15 mouse cellular contexts compared by ENCODE assay signal in genomic region chr1:54585971-54586555, GRCm38 (mm10). TPM values are rescaled to one million over a fixed set of nuclear protein-coding genes. Genes with fewer than 3 reads are reported as not detected.
DNase-seq lines count a peak whose midpoint lies in the region; ATAC-seq and TF ChIP-seq lines count a peak whose summit lies in the region.
"Had no signal": no experiment of that assay in that cellular context is flagged by ENCODE, and none has a peak within 500 bp of the region (broad histone marks: within the 10 kb centered on the region; RNA-seq: fewer than 3 reads in every experiment).

No protein-coding gene starts in this region.

- no peak for TF ChIP-seq CTCF in kidney, adult 2 months (conservative IDR thresholded peaks at IDR 0.05; ENCODE audit: insufficient read depth, insufficient read length, low read depth, low read length)
- no peak for TF ChIP-seq CTCF in layer of hippocampus, adult 2 months (conservative IDR thresholded peaks at IDR 0.05)

- H3K4me3 ChIP-seq in kidney, adult 2 months (ENCODE audit: insufficient read depth, low read depth, low read length) = no peak overlapping the region
- no peak overlapping the region for H3K4me3 ChIP-seq in layer of hippocampus, adult 2 months
- H3K4me3 ChIP-seq: heart, embryonic 12.5 days; liver, embryonic 12.5 days had no signal

- H3K27ac ChIP-seq in kidney, adult 2 months (ENCODE audit: insufficient read depth, low read depth, low read length) = peak overlapping the region; percentile 70
- no peak overlapping the region for H3K27ac ChIP-seq in layer of hippocampus, adult 2 months
- H3K27ac ChIP-seq: liver, embryonic 12.5 days had no signal

- no peak for DNase-seq in kidney, adult 2 months
- no peak for DNase-seq in kidney, adult 9 months
- peak; percentile 27 to 51 for DNase-seq in spleen, postnatal 36 days (ENCODE audit: low spot score in 2 of 2)
- DNase-seq in spleen, postnatal 4 days (ENCODE audit: low spot score in 2 of 2) = no peak
- DNase-seq in induced T-regulatory cell, adult 2 months (ENCODE audit: low read depth) = peak; percentile 76
- DNase-seq in layer of hippocampus, adult 2 months (ENCODE audit: low spot score in 2 of 2) = no peak
- no peak for DNase-seq in ovary, postnatal 14 days (ENCODE audit: low spot score)
- DNase-seq: adrenal gland, postnatal 14 days; gastrocnemius, postnatal 14 days; layer of hippocampus, adult 9-11 months; lung, postnatal 10 days had no signal

- no peaks in the 10 kb centered on the region for H3K4me1 ChIP-seq in kidney, adult 2 months (ENCODE audit: control insufficient read depth, insufficient read depth, low read length)

- TF ChIP-seq POLR2A in kidney, adult 2 months (IDR thresholded peaks at IDR 0.05; ENCODE audit: low read depth, low read length) = no peak

- no peak for ATAC-seq in erythroblast, adult 5-6 weeks (replicated peaks; ENCODE audit: low FRiP score, poor library complexity, severe bottlenecking)
- ATAC-seq: intestine, postnatal 0 days; liver, embryonic 12.5 days had no signal

- WGBS in kidney, adult 2 months = 38% methylated on average over 5 of the region's 5 CpGs

- H3K36me3 ChIP-seq in kidney, adult 2 months (ENCODE audit: control insufficient read depth, insufficient read depth, low read length) = no peaks in the 10 kb centered on the region
- H3K36me3 ChIP-seq: heart, embryonic 12.5 days; liver, embryonic 12.5 days had no signal

- H3K27me3 ChIP-seq in kidney, adult 2 months (replicated peaks; ENCODE audit: control insufficient read depth, insufficient read depth, low read length) = no peaks in the 10 kb centered on the region
- H3K27me3 ChIP-seq: heart, embryonic 12.5 days; liver, embryonic 12.5 days had no signal

RNA-seq across cellular contexts. Expression of gene Pgap1, which starts 28.6 kb away (rescaled TPM):
- polyA plus RNA-seq in kidney, adult 2 months (2012; rRNA removed) = 2.3 and 2.8 TPM in 2 replicates
- 0.42 and 4.8 TPM in 2 replicates for total RNA-seq in erythroblast, adult 5-6 weeks (2015; ENCODE audit: low replicate concordance)
- 2.4 and 3.3 TPM in 2 replicates for total RNA-seq in erythroblast, adult 5-6 weeks (2017; ENCODE audit: low replicate concordance)
- 10 to 100 TPM; 17.6 to 21.4 TPM for total RNA-seq in layer of hippocampus, adult 2 months (2021)

Comparison
In these comparisons a context has a peak if more than half of its experiments do, and no peak if none do; other contexts are left out.
1. DNase-seq: peak in spleen, postnatal 36 days (2 of 2) and induced T-regulatory cell, adult 2 months (single experiment); none in kidney, adult 2 months (single experiment), kidney, adult 9 months (single experiment), spleen, postnatal 4 days (0 of 2), layer of hippocampus, adult 2 months (0 of 2) and ovary, postnatal 14 days (single experiment).